Mouse (Mus musculus) lung, adult 2 months (tissue): ENCODE results near the gene Crygn.

Source experiments
- CTCF ChIP-seq: fragments of 200-500 bp; IDR thresholded peaks from 2 replicates; pipeline ENCODE4 v1.5.1; 2011; ENCODE audit warnings: mild to moderate bottlenecking, low read length, control low read depth; ENCODE audit not compliant: insufficient read depth
- POLR2A ChIP-seq: fragments of 200-500 bp; IDR thresholded peaks from 2 replicates; pipeline ENCODE4 v1.6.1; 2011; ENCODE audit warnings: low read depth, mild to moderate bottlenecking, control low read depth, low read length, borderline replicate concordance; ENCODE audit errors: extremely low read depth

- TF ChIP-seq CTCF (no peak), POLR2A (no peak)
These were observed 31.9 kb downstream of the Crygn start for GRCm38 (mm10) chr5:24725897-24726296.
